Mouse (Mus musculus) myocyte (in vitro differentiated cells): Measurements from ENCODE around the gene Gm6588. TPM values are rescaled to one million over a fixed set of nuclear protein-coding genes. Genes with fewer than 3 reads are reported as not detected.

Experiments
- H3K27me3 ChIP-seq: one replicate; pipeline ENCODE4 v1.6.1; 2011; ENCODE audit not compliant: control insufficient read depth, insufficient read depth, insufficient read length
- H3K36me3 ChIP-seq: one replicate; pipeline ENCODE4 v1.6.1; 2011; ENCODE audit not compliant: control insufficient read depth, insufficient read depth
- H3K4me2 ChIP-seq: one replicate; pipeline ENCODE4 v1.6.1; 2011; ENCODE audit warnings: low read depth, control low read depth
- H3K4me3 ChIP-seq: one replicate; pipeline ENCODE4 v1.5.1; 2011; ENCODE audit warnings: mild to moderate bottlenecking, control low read depth, moderate library complexity
- H3K79me2 ChIP-seq: one replicate; pipeline ENCODE4 v1.6.1; 2011; ENCODE audit not compliant: control insufficient read depth, insufficient read depth
- H3ac ChIP-seq: one replicate; pipeline ENCODE4 v1.6.1; 2011; ENCODE audit not compliant: control insufficient read depth, insufficient read length
- CEBPB ChIP-seq: IDR thresholded peaks from 2 replicates; pipeline ENCODE4 v1.6.1; 2011; ENCODE audit warnings: mild to moderate bottlenecking, moderate library complexity; ENCODE audit not compliant: poor library complexity, insufficient read depth, severe bottlenecking
- E2F4 ChIP-seq: IDR thresholded peaks from one replicate; pipeline ENCODE4 v1.6.1; 2011; ENCODE audit warnings: mild to moderate bottlenecking, control low read depth, moderate library complexity; ENCODE audit not compliant: insufficient read depth
- MAX ChIP-seq: IDR thresholded peaks from one replicate; pipeline ENCODE4 v1.6.1; 2011; ENCODE audit warnings: low read depth, mild to moderate bottlenecking, control low read depth
- MYOD1 ChIP-seq, 3 experiments: IDR thresholded peaks; one replicate each; pipeline ENCODE4 v1.6.1; 2011; ENCODE audit warnings: control low read depth in 2 of 3, low read depth in 2 of 3, mild to moderate bottlenecking in 2 of 3, moderate library complexity in 1 of 3; ENCODE audit not compliant: insufficient read length in 2 of 3, control insufficient read depth in 1 of 3
- MYOG ChIP-seq, 3 experiments: IDR thresholded peaks; one replicate each; pipeline ENCODE4 v1.6.1; 2011; ENCODE audit warnings: control low read depth in 2 of 3, low read depth in 2 of 3, mild to moderate bottlenecking in 2 of 3; ENCODE audit not compliant: insufficient read length in 2 of 3, control insufficient read depth in 1 of 3, insufficient read depth in 1 of 3
- POLR2A ChIP-seq: IDR thresholded peaks from one replicate; pipeline ENCODE4 v1.6.1; 2011; ENCODE audit warnings: low read depth, mild to moderate bottlenecking, control low read depth, moderate library complexity; ENCODE audit not compliant: insufficient read length
- POLR2AphosphoS2 ChIP-seq: IDR thresholded peaks from one replicate; pipeline ENCODE4 v1.6.1; 2011; ENCODE audit warnings: low read depth, control low read depth; ENCODE audit not compliant: insufficient read length
- REST ChIP-seq: IDR thresholded peaks from one replicate; pipeline ENCODE4 v1.6.1; 2011; ENCODE audit warnings: mild to moderate bottlenecking, control low read depth, moderate library complexity; ENCODE audit not compliant: insufficient read depth, insufficient read length
- SRF ChIP-seq: IDR thresholded peaks from one replicate; pipeline ENCODE4 v1.6.1; 2011; ENCODE audit warnings: low read depth; ENCODE audit not compliant: control insufficient read depth, insufficient read length
- TCF12 ChIP-seq: IDR thresholded peaks from one replicate; pipeline ENCODE4 v1.6.1; 2011; ENCODE audit warnings: mild to moderate bottlenecking, control low read depth; ENCODE audit not compliant: poor library complexity, insufficient read depth, severe bottlenecking
- TCF3 ChIP-seq: IDR thresholded peaks from one replicate; pipeline ENCODE4 v1.6.1; 2011; ENCODE audit warnings: low read depth, control low read depth; ENCODE audit not compliant: insufficient read length
- USF1 ChIP-seq: IDR thresholded peaks from one replicate; pipeline ENCODE4 v1.6.1; 2011; ENCODE audit warnings: low read depth, mild to moderate bottlenecking, control low read depth, moderate library complexity
- polyA plus RNA-seq: library from polyadenylated mRNA; unstranded; fragments of >200 nt; fragmentation: generic; extraction: Trizol; gene quantifications from one replicate; pipeline ENCODE4 v1.2.1, GENCODE M21; 2012; ENCODE audit warnings: missing spikeins

Gm6588 gene
- polyA plus RNA-seq, 1 experiment, result not detected

DNA sequence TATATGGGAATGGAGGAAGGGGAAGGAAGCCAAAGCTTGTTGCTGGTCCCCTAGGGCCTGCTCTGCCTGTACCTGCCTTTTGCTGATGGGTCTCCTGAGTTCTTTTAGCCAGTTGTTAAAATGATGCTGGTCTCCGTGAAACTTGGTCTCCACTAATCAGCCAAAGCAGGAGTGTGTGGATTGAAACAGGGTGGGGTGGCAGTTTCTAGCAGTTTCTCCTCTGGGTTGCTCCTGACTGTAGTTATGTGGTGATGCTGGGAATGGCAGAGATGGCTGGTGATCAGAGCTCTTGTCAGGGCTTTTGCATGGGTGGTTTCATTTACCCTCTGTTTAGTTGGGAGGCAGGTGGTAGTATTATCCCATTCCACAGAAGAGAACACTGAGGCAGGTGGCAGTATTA lies 38.3 kb downstream of the Gm6588 start:
- Histone ChIP-seq H3K27me3 (peaks cover 19% of the 10 kb centered on the region), H3K79me2 (no peaks in the 10 kb centered on the region), H3K36me3 (no peaks in the 10 kb centered on the region), H3K4me2 (no peak overlapping the region), H3ac (no peak overlapping the region), H3K4me3 (no peak overlapping the region)
- TF ChIP-seq TCF3 (no peak), POLR2AphosphoS2 (no peak), MAX (no peak), E2F4 (no peak), POLR2A (no peak), SRF (no peak), REST (no peak), CEBPB (no peak), USF1 (no peak), MYOG (IDR thresholded peaks at IDR 0.05; ENCODE audit: control insufficient read depth in 1 of 3, insufficient read depth in 1 of 3, insufficient read length in 2 of 3, low read depth in 2 of 3) (no peak), MYOD1 (IDR thresholded peaks at IDR 0.05; ENCODE audit: control insufficient read depth in 1 of 3, insufficient read length in 2 of 3, low read depth in 2 of 3) (no peak), TCF12 (no peak)

DNA sequence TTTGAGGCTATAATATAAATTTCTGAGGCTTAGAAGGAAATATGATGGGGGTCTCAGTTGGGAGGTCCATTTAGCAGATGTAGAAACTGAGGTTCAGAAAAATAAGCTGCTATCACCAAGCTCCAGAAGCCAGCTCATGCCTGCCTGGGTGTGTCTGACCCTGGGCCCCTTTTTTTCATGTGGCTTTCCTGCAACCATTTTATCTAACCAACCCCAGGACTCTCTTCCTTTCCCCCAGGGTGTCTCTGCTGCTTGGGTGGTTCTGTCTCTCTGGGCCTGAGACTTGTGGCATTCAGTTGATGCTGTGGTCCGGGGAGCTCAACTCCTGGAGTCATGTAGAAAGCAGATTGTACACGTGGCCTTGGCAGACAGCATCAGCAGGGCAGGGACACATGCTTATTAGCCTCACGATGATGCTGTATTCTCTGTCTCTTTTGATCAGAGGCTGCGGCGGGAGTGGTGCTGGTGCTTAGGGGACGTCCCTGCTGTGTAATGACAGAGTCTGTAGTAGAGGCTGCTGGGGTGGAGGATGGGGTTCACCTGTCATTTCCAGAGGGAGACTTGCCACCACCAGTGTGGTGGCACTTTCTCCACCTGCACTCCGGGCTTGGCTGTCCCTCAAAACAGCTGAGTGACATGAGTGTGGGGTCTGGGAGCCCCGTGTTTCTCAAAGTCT lies 39.0 kb downstream of the Gm6588 start:
- no peak overlapping the region for H3K4me2 ChIP-seq
- peaks cover 15% of the 10 kb centered on the region for H3K27me3 ChIP-seq
- H3ac ChIP-seq, result no peak overlapping the region
- no peaks in the 10 kb centered on the region for H3K36me3 ChIP-seq
- H3K4me3 ChIP-seq, result no peak overlapping the region
- no peaks in the 10 kb centered on the region for H3K79me2 ChIP-seq
- no peak for TF ChIP-seq SRF
- no peak for TF ChIP-seq POLR2AphosphoS2
- no peak for TF ChIP-seq E2F4
- TF ChIP-seq MYOG (IDR thresholded peaks at IDR 0.05; ENCODE audit: control insufficient read depth in 1 of 3, insufficient read depth in 1 of 3, insufficient read length in 2 of 3, low read depth in 2 of 3), result no peak
- no peak for TF ChIP-seq REST
- no peak for TF ChIP-seq POLR2A
- TF ChIP-seq USF1, result no peak
- TF ChIP-seq TCF12, result no peak
- TF ChIP-seq MAX, result no peak
- no peak for TF ChIP-seq TCF3
- no peak for TF ChIP-seq CEBPB

DNA sequence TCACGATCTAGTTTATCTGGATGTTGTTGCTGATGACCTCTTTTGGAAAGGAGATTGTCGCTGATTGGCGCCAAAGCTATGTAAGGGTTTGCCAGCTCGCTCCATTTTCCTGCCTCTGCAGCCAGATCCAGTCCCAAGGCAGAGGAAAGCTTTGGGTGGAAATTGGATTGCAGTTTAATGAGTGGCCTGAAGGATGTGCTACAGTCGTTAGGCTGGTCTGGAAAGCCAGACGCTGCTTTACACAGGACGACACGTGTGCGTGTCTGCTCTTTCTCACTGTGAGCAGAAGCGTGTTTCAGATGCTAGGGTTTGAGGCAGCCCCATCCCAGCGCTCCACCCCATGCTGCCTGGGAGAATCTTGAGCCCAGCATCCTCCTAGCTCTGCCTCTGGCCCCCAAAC lies 42.3 kb downstream of the Gm6588 start:
- H3ac ChIP-seq, result no peak overlapping the region
- no peak for TF ChIP-seq TCF12
- TF ChIP-seq POLR2A, result no peak
- no peak for TF ChIP-seq MYOD1 (IDR thresholded peaks at IDR 0.05; ENCODE audit: control insufficient read depth in 1 of 3, insufficient read length in 2 of 3, low read depth in 2 of 3)
- TF ChIP-seq USF1, result no peak
- no peak for TF ChIP-seq TCF3
- TF ChIP-seq E2F4, result no peak
- no peak for TF ChIP-seq POLR2AphosphoS2
- no peak for TF ChIP-seq SRF
- no peak for TF ChIP-seq MAX
- no peak for TF ChIP-seq CEBPB
- TF ChIP-seq MYOG (IDR thresholded peaks at IDR 0.05; ENCODE audit: control insufficient read depth in 1 of 3, insufficient read depth in 1 of 3, insufficient read length in 2 of 3, low read depth in 2 of 3), result no peak
- no peak for TF ChIP-seq REST
- no peaks in the 10 kb centered on the region for H3K36me3 ChIP-seq
- no peaks in the 10 kb centered on the region for H3K79me2 ChIP-seq
- H3K27me3 ChIP-seq, result peaks cover 13% of the 10 kb centered on the region
- no peak overlapping the region for H3K4me3 ChIP-seq
- no peak overlapping the region for H3K4me2 ChIP-seq

DNA sequence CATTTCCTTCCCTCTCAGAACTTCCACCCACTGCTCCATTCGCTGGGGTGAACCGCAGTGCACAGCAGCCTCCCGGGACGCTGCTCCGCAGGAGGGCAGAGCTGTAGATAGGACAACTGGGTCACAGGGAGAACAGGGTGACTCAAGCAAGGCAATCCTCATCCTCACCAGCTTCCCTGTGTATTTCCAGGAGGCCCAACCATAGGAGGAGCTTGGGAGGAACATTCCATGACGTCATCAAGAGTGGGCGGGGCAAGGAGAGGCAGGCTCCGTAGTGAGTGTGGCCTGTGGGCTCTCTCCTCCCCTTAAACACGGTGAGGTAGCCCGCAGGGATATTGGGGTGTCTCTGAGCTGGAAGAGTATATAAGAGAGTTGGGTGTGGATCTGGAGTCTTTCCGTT lies 44.3 kb downstream of the Gm6588 start:
- Histone ChIP-seq H3K36me3 (no peaks in the 10 kb centered on the region), H3K4me2 (no peak overlapping the region), H3ac (no peak overlapping the region), H3K4me3 (no peak overlapping the region), H3K79me2 (no peaks in the 10 kb centered on the region), H3K27me3 (peaks cover 18% of the 10 kb centered on the region)
- TF ChIP-seq USF1 (no peak), MYOD1 (IDR thresholded peaks at IDR 0.05; ENCODE audit: control insufficient read depth in 1 of 3, insufficient read length in 2 of 3, low read depth in 2 of 3) (no peak), POLR2AphosphoS2 (no peak)

DNA sequence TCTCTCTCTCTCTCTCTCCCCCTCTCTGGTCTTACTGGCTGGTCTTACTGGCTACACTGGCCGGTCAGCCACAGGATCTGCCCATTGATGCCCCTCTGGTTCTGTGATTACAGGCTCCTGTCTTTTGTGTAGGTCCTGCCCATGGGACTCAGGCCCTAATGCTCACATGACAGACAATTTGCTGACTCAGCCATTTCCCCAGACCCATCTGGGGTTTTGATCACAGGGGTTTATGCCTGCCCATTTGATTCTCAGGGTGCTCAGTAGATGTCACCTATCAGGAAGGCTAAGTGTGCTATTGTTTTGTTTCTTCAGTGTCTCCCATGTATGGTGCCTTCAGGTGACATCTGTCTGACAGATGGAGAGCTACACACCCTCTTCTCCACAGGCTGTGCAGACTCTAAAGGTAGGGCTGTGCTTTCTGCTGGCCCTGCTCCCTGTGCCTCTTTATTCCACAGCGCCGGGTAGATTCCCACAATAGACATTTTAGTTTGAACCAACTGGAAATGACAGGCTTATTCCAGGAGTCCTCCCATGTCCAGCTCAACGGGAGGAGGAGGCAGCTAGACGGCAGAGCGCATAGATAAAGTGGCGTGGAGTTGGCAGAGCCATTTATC lies 47.6 kb downstream of the Gm6588 start:
- H3K4me2 ChIP-seq, result no peak overlapping the region
- H3K36me3 ChIP-seq, result no peaks in the 10 kb centered on the region
- H3K4me3 ChIP-seq, result no peak overlapping the region
- no peaks in the 10 kb centered on the region for H3K79me2 ChIP-seq
- peaks cover 13% of the 10 kb centered on the region for H3K27me3 ChIP-seq
- H3ac ChIP-seq, result no peak overlapping the region
- TF ChIP-seq E2F4 (no peak), MAX (no peak), USF1 (no peak), REST (no peak), MYOG (IDR thresholded peaks at IDR 0.05; ENCODE audit: control insufficient read depth in 1 of 3, insufficient read depth in 1 of 3, insufficient read length in 2 of 3, low read depth in 2 of 3) (no peak), TCF3 (no peak), POLR2A (no peak), MYOD1 (IDR thresholded peaks at IDR 0.05; ENCODE audit: control insufficient read depth in 1 of 3, insufficient read length in 2 of 3, low read depth in 2 of 3) (no peak), CEBPB (no peak), POLR2AphosphoS2 (no peak), SRF (no peak), TCF12 (no peak)
